Mouse (Mus musculus): ENCODE measurements around the gene Trim29. TPM values are rescaled to one million over a fixed set of nuclear protein-coding genes. Genes with fewer than 3 reads are reported as not detected.

Gene Trim29
- total RNA-seq, 2 experiments from 2014 or later, result not detected

- no peak for ATAC-seq (replicated peaks; ENCODE audit: low FRiP score, low TSS enrichment, poor library complexity, severe bottlenecking)
Measured at GRCm38 (mm10) chr9:43357011-43357410, 46.4 kb downstream of the Trim29 start.

GRCm38 (mm10) chr9:43358591-43359323 is 48.1 kb downstream of the Trim29 start:
- no peak for ATAC-seq (replicated peaks; ENCODE audit: low FRiP score, low TSS enrichment, poor library complexity, severe bottlenecking)

DNA sequence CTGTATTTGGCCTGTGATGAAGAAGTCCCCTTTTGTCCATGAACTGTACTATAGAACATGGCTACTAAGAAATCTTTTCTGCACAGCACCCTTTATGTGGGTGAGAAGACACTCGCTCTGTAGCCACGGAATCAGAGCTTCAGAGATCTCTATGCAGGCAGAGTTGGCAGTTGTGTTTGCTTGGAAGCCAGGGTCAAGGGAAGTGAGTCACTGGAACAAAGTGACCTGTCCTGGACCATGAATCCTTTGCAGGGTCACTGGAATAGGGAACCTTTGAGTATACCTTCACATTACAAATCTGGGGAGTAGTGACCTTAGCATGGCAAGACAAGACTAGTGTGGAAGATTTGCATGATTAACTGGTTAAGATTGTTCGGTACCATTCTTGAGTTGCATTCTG is 58.1 kb downstream of the Trim29 start:
- no peak for ATAC-seq (replicated peaks; ENCODE audit: low FRiP score, low TSS enrichment, poor library complexity, severe bottlenecking)

- ATAC-seq (replicated peaks; ENCODE audit: low FRiP score, low TSS enrichment, poor library complexity, severe bottlenecking), result no peak
Measured at GRCm38 (mm10) chr9:43383871-43384270, 73.2 kb downstream of the Trim29 start.

DNA sequence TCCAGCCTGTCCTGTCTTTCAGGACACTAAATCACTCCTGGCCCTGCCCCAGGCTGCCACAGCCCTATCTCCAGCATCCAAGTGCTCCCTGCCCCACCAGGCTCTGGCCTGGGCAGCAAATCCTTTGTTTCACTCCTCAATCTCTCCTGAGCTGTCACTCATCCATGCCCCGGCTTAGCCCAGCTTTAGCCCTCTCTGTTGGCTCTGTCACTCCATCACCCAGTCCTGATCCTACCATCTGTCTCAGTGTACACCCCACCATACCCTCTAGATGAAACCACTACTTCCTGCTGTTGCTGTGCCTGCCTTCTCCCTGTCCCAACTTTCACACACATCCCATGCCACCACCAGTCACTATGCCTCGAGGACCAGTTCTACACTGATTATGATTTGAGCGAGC is 73.8 kb downstream of the Trim29 start:
- no peak for ATAC-seq (replicated peaks; ENCODE audit: low FRiP score, low TSS enrichment, poor library complexity, severe bottlenecking)

Other genes starting within 250 kb of the Trim29 start
- gene Arhgef12, start 203.6 kb upstream of the Trim29 start, total RNA-seq (2014; fragmentation: Nextera tagmentation), result 23.4 and 34.6 TPM in 2 replicates
- gene Arhgef12, start 203.6 kb upstream of the Trim29 start, total RNA-seq (2017), result 17.3 and 18.5 TPM in 2 replicates
- gene Tmem136, start 194.3 kb upstream of the Trim29 start, total RNA-seq (2014; fragmentation: Nextera tagmentation), result 0.76 TPM in 1 of 2 replicates, not detected in the other
- gene Tmem136, start 194.3 kb upstream of the Trim29 start, total RNA-seq (2017), result 3.4 TPM in 1 of 2 replicates, not detected in the other
- gene Pou2f3, start 100.5 kb upstream of the Trim29 start, total RNA-seq (2014; fragmentation: Nextera tagmentation), result not detected in 2 replicates
- not detected in 2 replicates for gene Pou2f3, start 100.5 kb upstream of the Trim29 start, total RNA-seq (2017)
- gene Oaf, start 70.9 kb upstream of the Trim29 start, total RNA-seq (2014; fragmentation: Nextera tagmentation), result 23.8 and 24.9 TPM in 2 replicates
- gene Oaf, start 70.9 kb upstream of the Trim29 start, total RNA-seq (2017), result 5.7 and 17.9 TPM in 2 replicates